Mouse (Mus musculus) mesoderm, embryonic 11.5 days (tissue): ENCODE data around the gene Nup107.

Experiments
- DNase-seq: peaks from one replicate; pipeline ENCODE4 v3.0.0-alpha.2; 2012; ENCODE audit warnings: low read depth, low spot score

The Nup107 gene

GRCm38 (mm10) chr10:117777501-117778327 is 14.8 kb downstream of the Nup107 start:
- DNase-seq: no peak

DNA sequence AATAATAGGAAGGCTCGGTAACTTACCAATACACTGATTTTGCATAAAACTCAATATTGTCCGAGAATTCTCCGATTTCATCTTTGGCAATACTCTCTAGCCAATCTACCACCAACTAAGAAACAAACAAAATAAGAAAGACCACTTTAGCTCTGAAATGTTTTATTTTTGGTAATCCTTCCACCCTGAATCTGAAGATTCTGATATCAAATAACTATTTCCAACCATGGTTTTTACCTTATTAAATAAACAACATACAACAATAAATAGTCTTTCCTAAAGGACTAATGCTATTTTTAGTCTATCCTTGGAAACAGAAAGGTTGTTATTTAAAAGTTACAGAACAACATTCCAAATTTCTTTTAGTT is 15.4 kb downstream of the Nup107 start:
- DNase-seq: no peak

- no peak for DNase-seq
Observed at GRCm38 (mm10) chr10:117776281-117777102, 16.0 kb downstream of the Nup107 start.

DNA sequence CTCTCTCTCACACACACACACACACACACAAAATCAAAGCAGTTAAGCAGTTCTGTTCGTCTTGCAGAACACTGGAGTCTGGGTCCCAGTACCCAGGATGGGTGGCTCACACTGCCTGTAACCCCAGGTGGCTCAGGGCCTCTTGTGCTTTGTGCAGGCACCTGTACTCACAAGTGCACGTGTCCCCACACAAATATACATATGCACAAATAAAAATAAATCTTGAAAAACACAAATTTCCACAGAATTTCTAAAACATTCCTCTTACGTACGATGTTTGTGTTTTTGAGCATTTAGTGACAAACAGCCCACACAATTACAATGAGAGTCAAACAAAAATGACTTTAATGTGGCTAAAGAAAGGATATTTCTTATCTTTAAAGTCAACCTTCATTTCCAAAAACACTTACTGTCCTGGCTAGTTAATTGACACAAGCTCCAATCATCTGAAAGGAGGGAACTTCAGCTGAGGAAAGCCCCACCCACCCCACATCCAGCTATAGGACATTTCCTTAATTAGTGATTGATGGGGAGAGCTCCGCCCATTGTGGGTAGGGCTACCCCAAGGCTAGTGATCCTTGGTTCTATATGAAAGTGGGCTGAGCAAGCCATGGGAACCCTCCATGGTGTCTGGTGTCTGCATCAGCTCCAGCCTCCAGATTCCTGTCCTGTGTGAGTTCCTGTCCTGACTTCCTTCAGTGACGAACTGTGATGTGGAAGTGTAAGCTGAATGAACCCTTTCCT is 16.9 kb downstream of the Nup107 start:
- no peak for DNase-seq

- DNase-seq: no peak
Observed at GRCm38 (mm10) chr10:117774817-117775120, 17.7 kb downstream of the Nup107 start.

DNA sequence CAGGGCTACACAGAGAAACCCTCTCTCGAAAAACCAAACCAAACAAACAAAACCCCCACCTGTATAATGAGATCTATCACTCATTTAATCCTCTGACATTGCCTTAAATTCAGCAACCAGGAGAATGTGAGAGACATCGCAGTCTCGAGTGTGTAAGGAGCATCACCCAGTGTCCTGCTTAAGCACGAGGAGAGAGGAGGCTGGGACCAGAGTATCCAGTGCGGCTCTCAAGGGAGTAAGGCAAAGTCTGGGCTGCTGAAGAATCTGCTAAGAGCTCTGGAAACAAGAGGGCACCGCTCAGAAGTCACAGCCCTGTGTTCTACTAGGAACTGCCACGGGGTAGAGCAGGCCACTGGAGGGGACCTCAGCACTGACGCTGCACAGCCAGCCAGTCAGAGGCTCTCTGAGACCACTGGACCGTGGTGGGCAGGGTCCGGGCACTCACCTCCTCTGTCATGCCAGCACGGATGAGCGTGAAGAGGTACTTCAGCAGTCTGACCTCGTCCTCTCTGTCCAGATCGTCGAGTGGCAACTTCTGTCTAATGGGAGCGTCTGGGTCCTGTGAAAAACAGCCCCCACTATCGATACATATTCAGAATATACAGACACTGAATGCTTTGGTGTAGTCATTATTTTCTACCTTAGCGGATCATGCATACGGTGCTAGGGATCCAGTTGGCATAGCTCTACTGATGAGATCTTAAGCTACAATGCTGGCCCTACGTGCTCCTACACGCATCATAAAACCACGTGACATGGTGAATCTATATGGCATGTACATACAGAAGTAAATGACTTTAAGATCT is 18.3 kb downstream of the Nup107 start:
- DNase-seq: no peak

GRCm38 (mm10) chr10:117773106-117773720 is 19.3 kb downstream of the Nup107 start:
- DNase-seq: no peak

DNA sequence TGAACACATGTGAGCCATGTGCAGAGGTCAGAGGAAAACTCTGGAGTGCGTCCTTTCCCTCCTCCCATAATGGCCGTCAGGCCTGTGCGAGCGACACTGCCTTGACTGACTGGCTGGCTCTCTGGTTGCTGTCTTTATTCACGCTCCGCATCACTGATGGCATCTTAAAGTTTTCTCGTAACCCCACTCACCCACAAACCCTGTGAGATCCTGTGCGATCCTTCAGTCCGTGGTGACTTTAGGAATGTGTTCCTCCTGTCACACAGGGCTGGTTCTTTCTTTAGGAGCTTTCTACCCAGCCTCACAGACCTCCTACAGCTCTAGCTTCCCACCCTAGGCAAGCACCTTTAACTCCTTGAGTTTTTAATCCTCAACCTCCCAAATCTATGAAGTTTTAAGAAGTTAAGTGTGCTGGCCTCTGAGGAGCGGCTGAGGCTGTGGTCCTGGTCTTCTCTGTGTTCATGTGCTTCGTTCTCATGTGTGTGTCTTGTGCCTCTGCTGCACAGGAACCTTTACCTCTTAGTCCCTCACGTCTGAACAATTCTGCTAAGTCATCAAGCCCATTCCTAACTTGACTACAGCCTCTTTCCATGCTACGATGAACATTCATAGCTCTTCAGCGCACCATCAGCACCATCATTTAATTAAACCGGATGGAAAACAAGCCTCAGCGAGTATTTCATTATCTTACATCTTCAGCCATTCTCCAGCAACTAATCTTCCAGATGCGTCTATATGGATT is 20.0 kb downstream of the Nup107 start:
- DNase-seq: no peak

- DNase-seq: no peak
Observed at GRCm38 (mm10) chr10:117771131-117771510, 21.4 kb downstream of the Nup107 start.

- DNase-seq: no peak
Observed at GRCm38 (mm10) chr10:117770286-117771130, 22.0 kb downstream of the Nup107 start.

DNA sequence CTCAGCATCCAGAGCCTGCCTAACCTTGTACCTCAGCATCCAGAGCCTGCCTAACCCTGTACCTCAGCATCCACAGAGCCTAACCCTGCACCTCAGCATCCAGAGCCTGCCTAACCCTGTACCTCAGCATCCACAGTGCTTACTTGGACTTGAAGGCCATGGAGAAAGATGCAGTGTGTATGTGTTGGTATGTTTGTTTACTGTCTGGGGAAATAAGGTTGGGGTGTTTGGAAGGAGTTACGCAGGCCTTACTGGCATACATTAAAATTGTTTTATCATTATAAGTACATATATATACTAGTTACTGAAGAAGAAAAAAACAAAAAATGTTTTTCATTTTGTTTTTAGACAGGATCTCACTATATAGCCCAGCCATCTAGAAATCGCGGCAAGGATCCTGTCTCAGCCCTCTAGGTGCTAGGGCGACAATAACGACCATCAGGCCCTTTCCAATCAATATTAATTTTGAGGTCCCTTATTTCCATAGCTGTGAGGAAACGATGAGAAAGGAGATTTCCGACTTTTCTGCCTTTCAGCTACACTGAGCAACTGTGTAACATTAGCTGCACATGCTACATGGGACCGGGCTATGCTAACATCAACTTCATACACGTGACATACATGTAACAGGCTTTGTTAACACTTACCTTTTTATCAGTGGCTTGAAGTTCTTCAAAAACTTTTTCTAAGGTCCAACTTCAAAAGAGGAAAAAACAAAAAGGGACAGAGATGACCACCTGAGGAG is 22.8 kb downstream of the Nup107 start:
- DNase-seq: no peak

DNA sequence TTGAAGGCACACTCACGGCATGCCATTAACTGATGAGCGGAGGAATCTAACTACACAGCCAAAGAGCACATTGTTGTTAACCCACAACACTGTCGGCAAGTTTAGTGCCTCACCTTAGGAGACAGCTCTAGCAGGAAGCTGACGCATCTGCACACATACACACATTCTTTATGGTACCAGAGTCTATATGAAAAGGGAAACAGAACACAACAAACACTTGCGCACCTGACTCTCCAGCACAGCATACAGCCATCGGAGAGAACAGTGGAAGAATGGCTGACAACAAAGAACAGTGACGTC is 24.4 kb downstream of the Nup107 start:
- no peak for DNase-seq

DNA sequence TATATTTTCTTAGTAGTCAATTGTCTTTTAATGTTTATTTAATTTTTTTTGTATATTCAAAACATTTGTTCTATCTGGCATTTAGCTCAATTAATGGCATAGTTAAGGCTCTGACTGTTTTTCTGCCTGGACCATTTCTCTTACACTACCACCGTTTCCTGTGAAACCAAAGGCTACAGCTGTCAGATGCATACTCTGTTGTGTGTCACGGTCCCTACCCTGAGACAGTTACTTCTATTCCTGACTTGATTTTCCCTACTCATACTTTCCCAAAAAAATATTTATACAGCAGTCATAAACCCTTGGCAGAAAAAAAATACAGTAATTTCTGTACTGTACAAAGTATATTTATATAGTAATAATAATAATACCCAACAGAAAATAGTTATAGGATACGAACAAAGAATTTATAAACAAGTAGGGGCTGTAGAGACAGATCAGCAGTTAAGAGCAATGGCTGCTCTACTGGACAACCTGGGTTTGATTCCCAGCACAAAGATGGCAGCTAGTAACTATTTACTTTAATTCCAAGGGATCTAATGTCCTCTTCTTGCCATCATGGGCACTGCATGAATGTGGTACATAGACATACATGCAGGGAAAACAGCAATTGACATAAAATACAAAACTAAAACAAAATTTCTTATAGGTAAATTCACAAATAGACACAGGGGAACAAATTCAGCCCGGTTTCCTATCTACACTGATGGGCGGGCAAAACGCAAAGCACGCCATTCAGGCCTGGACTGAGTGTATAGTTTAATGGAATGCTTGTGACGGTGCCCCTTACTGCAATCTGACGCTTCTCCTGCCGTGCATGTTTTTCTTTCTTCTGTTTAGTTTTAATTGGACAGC is 25.0 kb downstream of the Nup107 start:
- DNase-seq: no peak

GRCm38 (mm10) chr10:117766896-117767160 is 25.7 kb downstream of the Nup107 start:
- DNase-seq: no peak

- no peak for DNase-seq
Observed at GRCm38 (mm10) chr10:117766111-117766895, 26.2 kb downstream of the Nup107 start.

DNA sequence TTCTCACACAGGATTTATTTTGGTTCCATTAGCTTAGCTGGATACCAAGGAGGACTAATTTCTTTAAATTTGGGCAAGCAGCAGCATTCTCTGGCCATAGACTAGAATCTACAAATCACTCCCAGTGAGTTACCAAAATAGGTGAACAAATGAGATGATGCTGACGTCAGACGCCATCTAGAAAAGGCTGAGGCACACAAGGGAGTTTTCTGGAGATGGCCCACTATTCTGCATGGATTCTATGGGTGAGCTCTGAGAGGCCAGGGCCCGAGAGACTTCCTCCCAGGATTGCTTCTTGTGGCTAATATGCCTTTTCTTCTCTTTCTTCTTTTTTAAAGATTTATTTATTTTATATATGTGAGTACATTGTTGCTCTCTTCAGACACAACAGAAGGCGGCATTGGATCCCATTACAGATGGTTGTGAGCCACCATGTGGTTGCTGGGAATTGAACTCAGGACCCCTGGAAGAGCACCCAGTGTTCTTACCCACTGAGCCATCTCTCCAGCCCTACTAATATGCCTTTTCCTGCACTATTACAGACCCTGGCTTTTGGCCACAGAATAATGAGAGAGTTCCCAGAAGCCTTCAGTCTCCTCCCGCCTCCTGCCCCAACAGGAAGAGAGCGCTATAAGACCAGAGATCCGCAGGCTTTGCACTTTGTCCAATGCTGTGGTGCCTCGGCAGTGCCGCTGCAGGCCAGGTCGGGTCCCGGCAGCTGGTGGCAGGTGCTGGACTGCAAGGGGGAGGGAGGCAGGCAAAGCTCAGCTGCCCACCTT is 27.2 kb downstream of the Nup107 start:
- no peak for DNase-seq

DNA sequence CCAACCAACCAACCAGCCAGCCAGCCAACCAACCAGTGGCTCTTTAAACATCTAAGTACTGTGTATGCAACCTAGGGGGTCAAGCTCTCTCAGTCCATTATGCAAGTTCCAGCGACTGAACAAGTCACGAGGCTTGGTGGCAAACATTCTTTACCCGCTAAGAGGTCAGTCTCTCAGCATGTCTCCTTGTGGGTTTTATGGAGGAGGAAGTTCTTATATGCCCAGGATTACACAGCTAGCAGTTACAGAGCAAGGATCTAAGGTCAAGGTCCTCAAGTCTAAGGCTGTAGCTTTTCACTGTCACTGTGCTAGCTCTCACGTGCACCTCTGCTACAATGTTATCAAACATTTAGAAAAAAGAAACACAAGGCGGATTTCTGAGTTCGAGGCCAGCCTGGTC is 27.9 kb downstream of the Nup107 start:
- no peak for DNase-seq
